Mouse (Mus musculus) bone marrow, adult 2 months (tissue): ENCODE measurements around the gene Gm3625. TPM values are rescaled to one million over a fixed set of nuclear protein-coding genes. Genes with fewer than 3 reads are reported as not detected.

ENCODE experiments used
- H3K27ac ChIP-seq: fragments of 200-500 bp; 2 replicates; pipeline ENCODE4 v1.5.1; 2012; ENCODE audit warnings: low read depth, mild to moderate bottlenecking, control low read depth, inconsistent platforms, low read length; ENCODE audit not compliant: control insufficient read depth, poor library complexity, insufficient read depth
- H3K4me1 ChIP-seq: fragments of 200-500 bp; 2 replicates; pipeline ENCODE4 v1.6.1; 2011; ENCODE audit warnings: low read length; ENCODE audit not compliant: control insufficient read depth, insufficient read depth
- H3K4me3 ChIP-seq: fragments of 200-500 bp; replicated peaks from 2 replicates; pipeline ENCODE3; 2011; ENCODE audit warnings: mild to moderate bottlenecking, low read depth, low read length, control low read depth; ENCODE audit not compliant: control insufficient read depth
- CTCF ChIP-seq: fragments of 200-500 bp; IDR thresholded peaks from 2 replicates; pipeline ENCODE4 v1.5.1; 2011; ENCODE audit warnings: low read length, control low read depth; ENCODE audit not compliant: control insufficient read depth, insufficient read depth
- POLR2A ChIP-seq: fragments of 200-500 bp; IDR thresholded peaks from 2 replicates; pipeline ENCODE4 v1.6.1; 2011; ENCODE audit warnings: low read depth, mild to moderate bottlenecking, control low read depth, low read length, borderline replicate concordance; ENCODE audit not compliant: control insufficient read depth
- WGBS: fragments of 180-500 bp; shearing (Covaris S2); methylation state at CpG from one replicate; pipeline ENCODE4 v1.1.7; 2018; 5-methylcytosine and 5-hydroxymethylcytosine counted together
- polyA plus RNA-seq: library from polyadenylated mRNA; stranded (reverse); fragments of >200 nt; gene quantifications from 2 replicates; pipeline ENCODE4 v1.2.4, GENCODE M21; 2011; ENCODE audit warnings: low replicate concordance; ENCODE audit not compliant: missing spikeins, insufficient read depth, insufficient read length

Gene Gm3625
- polyA plus RNA-seq, 1 experiment, result not detected

GRCm38 (mm10) chr12:4598666-4599428, 6.1 kb upstream of the Gm3625 start:
- Histone ChIP-seq H3K4me1 (peaks cover 8% of the 10 kb centered on the region), H3K4me3 (no peak overlapping the region), H3K27ac (no peak overlapping the region)
- WGBS, result 74% methylated on average over 8 of the region's 8 CpGs
- TF ChIP-seq CTCF (no peak), POLR2A (no peak)

DNA sequence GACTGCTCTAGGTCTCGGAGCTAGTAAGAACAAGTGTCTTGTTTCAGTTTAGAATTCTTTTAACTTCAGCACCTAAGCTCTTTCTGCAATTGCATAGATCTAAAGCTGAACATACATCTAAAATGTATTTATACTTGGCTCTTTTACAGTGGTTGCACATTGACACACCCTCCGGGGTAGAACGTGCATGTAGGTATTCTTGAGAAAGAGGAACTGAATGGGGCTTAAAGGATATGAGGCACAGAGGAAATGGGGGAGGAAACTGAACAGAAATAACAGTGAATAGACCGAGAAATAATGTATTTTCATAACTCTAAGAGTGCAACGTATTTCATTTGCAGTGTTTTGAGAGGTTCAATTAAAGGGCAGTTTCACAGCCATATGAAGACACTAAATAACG, 2.3 kb upstream of the Gm3625 start:
- H3K4me1 ChIP-seq, result peaks cover 9% of the 10 kb centered on the region
- no peak overlapping the region for H3K27ac ChIP-seq
- H3K4me3 ChIP-seq, result peak overlapping the region; percentile 14
- no peak for TF ChIP-seq CTCF
- TF ChIP-seq POLR2A, result no peak
- 2% methylated on average over 6 of the region's 6 CpGs for WGBS

DNA sequence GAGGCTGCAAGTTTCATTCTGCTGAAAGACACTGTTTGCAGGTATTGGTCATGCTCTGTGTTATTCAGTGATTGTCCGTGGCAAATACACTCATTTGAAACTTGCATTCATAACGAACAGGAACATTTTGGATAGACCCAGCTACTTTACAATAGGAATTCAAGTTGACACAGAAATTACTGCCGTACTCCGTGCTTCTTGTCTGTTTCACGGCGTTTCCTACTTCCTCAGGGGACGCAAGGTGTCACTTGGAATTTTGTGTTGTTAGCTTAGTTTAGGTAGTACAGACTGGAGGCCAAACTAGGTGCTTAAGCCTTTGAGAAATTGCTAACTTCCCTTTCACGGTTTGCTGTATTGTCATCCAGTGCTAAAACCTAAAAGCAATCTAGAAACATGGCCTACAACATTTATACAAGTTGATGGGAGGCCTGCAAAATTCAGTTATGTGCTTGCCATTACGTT, 1.2 kb upstream of the Gm3625 start:
- Histone ChIP-seq H3K27ac (no peak overlapping the region; the same call in 1 of the 2 replicates), H3K4me3 (peak overlapping the region; percentile 97), H3K4me1 (peaks cover 3% of the 10 kb centered on the region)
- WGBS, result 3% methylated on average over 9 of the region's 9 CpGs
- TF ChIP-seq CTCF (no peak), POLR2A (no peak)

- H3K27ac ChIP-seq, result peak overlapping the region; percentile 99
- TF ChIP-seq CTCF (no peak), POLR2A (no peak)
- WGBS, result under 1% methylated on average over 80 of the region's 80 CpGs
- peaks cover 3% of the 10 kb centered on the region for H3K4me1 ChIP-seq
- H3K4me3 ChIP-seq, result peak overlapping the region; percentile 97
Measured at GRCm38 (mm10) chr12:4593166-4593929, 621 bp upstream of the Gm3625 start.

GRCm38 (mm10) chr12:4592025-4592424, 702 bp downstream of the Gm3625 start:
- Histone ChIP-seq H3K27ac (no peak overlapping the region; the same call in 1 of the 2 replicates), H3K4me3 (no peak overlapping the region), H3K4me1 (peaks cover 3% of the 10 kb centered on the region)
- TF ChIP-seq CTCF, result no peak
- no peak for TF ChIP-seq POLR2A
- 17% methylated on average over 6 of the region's 6 CpGs for WGBS

GRCm38 (mm10) chr12:4588603-4589002, 4.1 kb downstream of the Gm3625 start:
- Histone ChIP-seq H3K4me1 (peaks cover 1% of the 10 kb centered on the region; the same call in 1 of the 2 replicates), H3K27ac (no peak overlapping the region), H3K4me3 (no peak overlapping the region)
- TF ChIP-seq CTCF (no peak), POLR2A (no peak)
- WGBS, result 44% methylated on average over 3 of the region's 3 CpGs

- Histone ChIP-seq H3K4me3 (no peak overlapping the region), H3K27ac (no peak overlapping the region), H3K4me1 (peaks cover 1% of the 10 kb centered on the region; the same call in 1 of the 2 replicates)
- TF ChIP-seq POLR2A (no peak), CTCF (no peak)
- WGBS, result 84% methylated on average over 2 of the region's 2 CpGs
Measured at GRCm38 (mm10) chr12:4587846-4588245, 4.9 kb downstream of the Gm3625 start.

DNA sequence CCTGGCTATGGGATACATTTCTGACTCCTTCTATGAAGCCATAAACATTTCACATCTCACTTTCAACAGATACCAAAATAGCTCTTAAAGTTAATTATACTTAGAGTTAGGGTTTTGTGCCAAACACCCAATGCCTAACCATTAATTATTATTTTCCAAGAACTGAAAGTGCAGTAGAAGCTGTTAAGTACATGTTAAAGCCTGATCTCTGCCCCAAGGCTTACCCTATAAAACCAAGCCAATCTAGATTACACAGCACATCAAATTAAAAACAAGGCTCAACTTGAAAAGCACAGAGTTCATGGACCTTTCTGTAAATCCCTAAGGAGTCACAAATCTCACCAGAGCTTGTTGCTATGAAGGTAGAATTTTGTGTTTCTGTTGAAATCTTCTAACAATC, 10.4 kb downstream of the Gm3625 start:
- Histone ChIP-seq H3K4me1 (no peaks in the 10 kb centered on the region), H3K27ac (no peak overlapping the region), H3K4me3 (no peak overlapping the region)
- TF ChIP-seq POLR2A (no peak), CTCF (no peak)
